Mouse (Mus musculus): ENCODE data around the gene Ccdc117.

- no peak for TF ChIP-seq MYOG (IDR thresholded peaks at IDR 0.05; ENCODE audit: control insufficient read depth in 1 of 3, insufficient read depth in 1 of 3, insufficient read length in 2 of 3, low read depth in 2 of 3)
- TF ChIP-seq POLR2AphosphoS2 (IDR thresholded peaks at IDR 0.05; ENCODE audit: insufficient read length, low read depth) = no peak
- no peak for TF ChIP-seq SRF (IDR thresholded peaks at IDR 0.05; ENCODE audit: control insufficient read depth, insufficient read length, low read depth)
- TF ChIP-seq USF1 (IDR thresholded peaks at IDR 0.05; ENCODE audit: low read depth) = no peak
- TF ChIP-seq POLR2A (IDR thresholded peaks at IDR 0.05; ENCODE audit: insufficient read length, low read depth) = no peak
- no peak for TF ChIP-seq CEBPB (IDR thresholded peaks at IDR 0.05; ENCODE audit: insufficient read depth, poor library complexity, severe bottlenecking)
- TF ChIP-seq MAX (IDR thresholded peaks at IDR 0.05; ENCODE audit: low read depth) = no peak
- TF ChIP-seq MYOD1 (IDR thresholded peaks at IDR 0.05; ENCODE audit: control insufficient read depth in 1 of 3, insufficient read length in 2 of 3, low read depth in 2 of 3) = no peak
These were observed 36.0 kb downstream of the Ccdc117 start for GRCm38 (mm10) chr11:5505856-5506575.
